Mouse (Mus musculus) neural tube, embryonic 15.5 days (tissue): ENCODE results near the gene Fam189a1. TPM values are rescaled to one million over a fixed set of nuclear protein-coding genes. Genes with fewer than 3 reads are reported as not detected.

Experiments
- ATAC-seq: fragments of 200-750 bp; cut with Nextera tagmentation; 2 replicates; pipeline ENCODE4 v1.8.0; 2017; ENCODE audit warnings: mild to moderate bottlenecking, moderate TSS enrichment, moderate library complexity; ENCODE audit not compliant: low FRiP score
- H3K27ac ChIP-seq: fragments of 300-500 bp; sonication (generic); replicated peaks from 2 replicates; pipeline ENCODE4 v1.5.1; 2015; ENCODE audit warnings: mild to moderate bottlenecking, inconsistent platforms
- H3K27me3 ChIP-seq: fragments of 300-500 bp; sonication (generic); replicated peaks from 2 replicates; pipeline ENCODE4 v1.6.1; 2015; ENCODE audit warnings: inconsistent platforms
- H3K36me3 ChIP-seq: fragments of 300-500 bp; sonication (generic); 2 replicates; pipeline ENCODE4 v1.6.1; 2015; ENCODE audit warnings: inconsistent platforms
- H3K4me1 ChIP-seq: fragments of 300-500 bp; sonication (generic); 2 replicates; pipeline ENCODE4 v1.6.1; 2015; ENCODE audit warnings: inconsistent platforms
- H3K4me2 ChIP-seq: fragments of 300-500 bp; sonication (generic); 2 replicates; pipeline ENCODE4 v1.6.1; 2015; ENCODE audit warnings: inconsistent platforms, mild to moderate bottlenecking, moderate library complexity
- H3K4me3 ChIP-seq: fragments of 300-500 bp; sonication (generic); replicated peaks from 2 replicates; pipeline ENCODE4 v1.5.1; 2015; ENCODE audit warnings: mild to moderate bottlenecking, inconsistent platforms
- H3K9ac ChIP-seq: fragments of 300-500 bp; sonication (generic); replicated peaks from 2 replicates; pipeline ENCODE4 v1.6.1; 2015; ENCODE audit warnings: mild to moderate bottlenecking, inconsistent platforms
- H3K9me3 ChIP-seq: fragments of 300-500 bp; sonication (generic); replicated peaks from 2 replicates; pipeline ENCODE4 v1.6.1; 2016; ENCODE audit warnings: inconsistent platforms
- WGBS: fragments of 180-500 bp; shearing (Covaris S2); methylation state at CpG from one replicate; pipeline ENCODE4 v1.1.7; 2015; ENCODE audit warnings: mixed read lengths; 5-methylcytosine and 5-hydroxymethylcytosine counted together
- polyA plus RNA-seq: library from polyadenylated mRNA; unstranded; fragments of >200 nt; fragmentation: Nextera tagmentation; extraction: Ambion mirVana; gene quantifications from 2 replicates; pipeline ENCODE4 v1.2.1, GENCODE M21; 2015

Gene Fam189a1
- polyA plus RNA-seq, 1 experiment from 2014 or later, result 13.4 TPM

GRCm38 (mm10) chr7:64840576-64840895, 315.8 kb downstream of the Fam189a1 start:
- ATAC-seq, result no peak
- H3K4me3 ChIP-seq, result peak overlapping the region; percentile 20; the same call in 1 of the 2 replicates
- 53% methylated on average over 1 of the region's 1 CpGs for WGBS
- H3K9ac ChIP-seq, result no peak overlapping the region
- no peaks in the 10 kb centered on the region for H3K36me3 ChIP-seq
- H3K4me1 ChIP-seq, result peaks cover 21% of the 10 kb centered on the region
- H3K27ac ChIP-seq, result no peak overlapping the region
- H3K27me3 ChIP-seq, result no peaks in the 10 kb centered on the region
- no peaks in the 10 kb centered on the region for H3K9me3 ChIP-seq
- peak overlapping the region; percentile 55; the same call in 1 of the 2 replicates for H3K4me2 ChIP-seq

- Histone ChIP-seq H3K36me3 (no peaks in the 10 kb centered on the region), H3K27ac (peak overlapping the region; percentile 56), H3K27me3 (no peaks in the 10 kb centered on the region), H3K4me3 (peak overlapping the region; percentile 20; the same call in 1 of the 2 replicates), H3K4me1 (peaks cover 21% of the 10 kb centered on the region), H3K9me3 (no peaks in the 10 kb centered on the region), H3K9ac (no peak overlapping the region), H3K4me2 (peak overlapping the region; percentile 55)
- 3% methylated on average over 21 of the region's 21 CpGs for WGBS
- ATAC-seq, result peak; percentile 67
Observed at GRCm38 (mm10) chr7:64839801-64840575, 316.4 kb downstream of the Fam189a1 start.

- WGBS, result 40% methylated on average over 2 of the region's 2 CpGs
- Histone ChIP-seq H3K27ac (peak overlapping the region; percentile 6; the same call in 1 of the 2 replicates), H3K4me1 (peaks cover 21% of the 10 kb centered on the region), H3K27me3 (no peaks in the 10 kb centered on the region), H3K4me3 (no peak overlapping the region), H3K4me2 (peak overlapping the region; percentile 55; the same call in 1 of the 2 replicates), H3K9me3 (no peaks in the 10 kb centered on the region), H3K36me3 (no peaks in the 10 kb centered on the region), H3K9ac (no peak overlapping the region)
- ATAC-seq, result no peak
Observed at GRCm38 (mm10) chr7:64839281-64839680, 317.1 kb downstream of the Fam189a1 start.

GRCm38 (mm10) chr7:64830214-64830995, 326.0 kb downstream of the Fam189a1 start:
- H3K4me3 ChIP-seq, result no peak overlapping the region
- H3K36me3 ChIP-seq, result no peaks in the 10 kb centered on the region
- no peak overlapping the region for H3K27ac ChIP-seq
- H3K4me2 ChIP-seq, result no peak overlapping the region
- no peaks in the 10 kb centered on the region for H3K9me3 ChIP-seq
- 15% methylated on average over 5 of the region's 5 CpGs for WGBS
- ATAC-seq, result peak; percentile 63; the same call in 1 of the 2 replicates
- H3K27me3 ChIP-seq, result no peaks in the 10 kb centered on the region
- H3K4me1 ChIP-seq, result no peaks in the 10 kb centered on the region
- H3K9ac ChIP-seq, result no peak overlapping the region

GRCm38 (mm10) chr7:64821081-64821480, 335.3 kb downstream of the Fam189a1 start:
- 88% methylated on average over 5 of the region's 5 CpGs for WGBS
- H3K4me3 ChIP-seq, result no peak overlapping the region
- H3K27ac ChIP-seq, result no peak overlapping the region
- H3K9me3 ChIP-seq, result no peaks in the 10 kb centered on the region
- H3K27me3 ChIP-seq, result no peaks in the 10 kb centered on the region
- H3K36me3 ChIP-seq, result no peaks in the 10 kb centered on the region
- no peaks in the 10 kb centered on the region for H3K4me1 ChIP-seq
- H3K4me2 ChIP-seq, result no peak overlapping the region
- no peak for ATAC-seq
- no peak overlapping the region for H3K9ac ChIP-seq

GRCm38 (mm10) chr7:64819683-64820082, 336.7 kb downstream of the Fam189a1 start:
- WGBS, result 79% methylated on average over 9 of the region's 9 CpGs
- no peak for ATAC-seq
- Histone ChIP-seq H3K9me3 (no peaks in the 10 kb centered on the region), H3K4me2 (no peak overlapping the region), H3K9ac (no peak overlapping the region), H3K27me3 (no peaks in the 10 kb centered on the region), H3K4me1 (no peaks in the 10 kb centered on the region), H3K27ac (no peak overlapping the region), H3K36me3 (no peaks in the 10 kb centered on the region), H3K4me3 (no peak overlapping the region)

GRCm38 (mm10) chr7:64808876-64809275, 347.5 kb downstream of the Fam189a1 start:
- Histone ChIP-seq H3K4me1 (peaks cover 18% of the 10 kb centered on the region), H3K27me3 (no peaks in the 10 kb centered on the region), H3K36me3 (no peaks in the 10 kb centered on the region), H3K9me3 (no peaks in the 10 kb centered on the region), H3K9ac (no peak overlapping the region), H3K27ac (no peak overlapping the region), H3K4me2 (no peak overlapping the region), H3K4me3 (no peak overlapping the region)
- no peak for ATAC-seq
- 16% methylated on average over 6 of the region's 6 CpGs for WGBS

GRCm38 (mm10) chr7:64805100-64805499, 351.3 kb downstream of the Fam189a1 start:
- 23% methylated on average over 8 of the region's 8 CpGs for WGBS
- Histone ChIP-seq H3K9me3 (no peaks in the 10 kb centered on the region), H3K4me3 (no peak overlapping the region), H3K27me3 (no peaks in the 10 kb centered on the region), H3K27ac (peak overlapping the region; percentile 14), H3K4me1 (peaks cover 41% of the 10 kb centered on the region), H3K4me2 (peak overlapping the region; percentile 0; the same call in 1 of the 2 replicates), H3K36me3 (no peaks in the 10 kb centered on the region), H3K9ac (no peak overlapping the region)
- peak; percentile 60 for ATAC-seq

GRCm38 (mm10) chr7:64795554-64795953, 360.8 kb downstream of the Fam189a1 start:
- H3K4me1 ChIP-seq, result peaks cover 4% of the 10 kb centered on the region; the same call in 1 of the 2 replicates
- no peak overlapping the region for H3K9ac ChIP-seq
- H3K27ac ChIP-seq, result no peak overlapping the region
- no peaks in the 10 kb centered on the region for H3K27me3 ChIP-seq
- no peaks in the 10 kb centered on the region for H3K9me3 ChIP-seq
- no peak overlapping the region for H3K4me3 ChIP-seq
- H3K4me2 ChIP-seq, result no peak overlapping the region
- H3K36me3 ChIP-seq, result no peaks in the 10 kb centered on the region
- 84% methylated on average over 6 of the region's 6 CpGs for WGBS
- no peak for ATAC-seq

GRCm38 (mm10) chr7:64792031-64792430, 364.3 kb downstream of the Fam189a1 start:
- Histone ChIP-seq H3K27ac (no peak overlapping the region), H3K9ac (no peak overlapping the region), H3K27me3 (no peaks in the 10 kb centered on the region), H3K4me2 (no peak overlapping the region), H3K4me3 (no peak overlapping the region), H3K4me1 (peaks cover 4% of the 10 kb centered on the region; the same call in 1 of the 2 replicates), H3K9me3 (no peaks in the 10 kb centered on the region), H3K36me3 (no peaks in the 10 kb centered on the region)
- 68% methylated on average over 8 of the region's 8 CpGs for WGBS
- ATAC-seq, result 0 out of 2 replicates have a peak, but pooled peaks have one; percentile 38

- Histone ChIP-seq H3K4me2 (no peak overlapping the region), H3K27ac (no peak overlapping the region), H3K36me3 (no peaks in the 10 kb centered on the region), H3K27me3 (no peaks in the 10 kb centered on the region), H3K4me1 (peaks cover 4% of the 10 kb centered on the region; the same call in 1 of the 2 replicates), H3K9me3 (no peaks in the 10 kb centered on the region), H3K9ac (no peak overlapping the region), H3K4me3 (no peak overlapping the region)
- ATAC-seq, result no peak
- 65% methylated on average over 9 of the region's 9 CpGs for WGBS
Observed at GRCm38 (mm10) chr7:64791145-64791544, 365.2 kb downstream of the Fam189a1 start.

GRCm38 (mm10) chr7:64785040-64785439, 371.3 kb downstream of the Fam189a1 start:
- 36% methylated on average over 3 of the region's 3 CpGs for WGBS
- no peak for ATAC-seq
- peaks cover 18% of the 10 kb centered on the region for H3K4me1 ChIP-seq

More at GRCm38 (mm10) chr7:64785040-64785439, 371.3 kb downstream of the Fam189a1 start:
- no peaks in the 10 kb centered on the region for H3K27me3 ChIP-seq
- H3K4me3 ChIP-seq, result no peak overlapping the region
- no peaks in the 10 kb centered on the region for H3K9me3 ChIP-seq
- H3K36me3 ChIP-seq, result no peaks in the 10 kb centered on the region
- H3K4me2 ChIP-seq, result no peak overlapping the region
- no peak overlapping the region for H3K27ac ChIP-seq
- no peak overlapping the region for H3K9ac ChIP-seq
